Mouse (Mus musculus) thymus, adult 2 months (tissue): ENCODE data around the gene Smg9. TPM values are rescaled to one million over a fixed set of nuclear protein-coding genes. Genes with fewer than 3 reads are reported as not detected.

ENCODE experiments used
- DNase-seq: peaks from one replicate; pipeline ENCODE4 v3.0.0; 2021
- H3K27ac ChIP-seq: fragments of 200-500 bp; 2 replicates; pipeline ENCODE4 v1.5.1; 2012; ENCODE audit warnings: low read length, control low read depth; ENCODE audit not compliant: control insufficient read depth, insufficient read depth
- H3K27me3 ChIP-seq: fragments of 200-500 bp; 2 replicates; pipeline ENCODE4 v1.6.1; 2012; ENCODE audit warnings: mild to moderate bottlenecking, low read length, moderate library complexity, mixed read lengths; ENCODE audit not compliant: control insufficient read depth, insufficient read depth
- H3K36me3 ChIP-seq: fragments of 200-500 bp; 2 replicates; pipeline ENCODE4 v1.6.1; 2012; ENCODE audit warnings: mild to moderate bottlenecking, low read length, moderate library complexity; ENCODE audit not compliant: control insufficient read depth, insufficient read depth
- H3K4me1 ChIP-seq: fragments of 200-500 bp; replicated peaks from 2 replicates; pipeline ENCODE4 v1.6.1; 2012; ENCODE audit warnings: low read length; ENCODE audit not compliant: control insufficient read depth, insufficient read depth
- H3K4me3 ChIP-seq: fragments of 200-500 bp; 2 replicates; pipeline ENCODE4 v1.5.1; 2012; ENCODE audit warnings: mild to moderate bottlenecking, low read length, control low read depth, moderate library complexity; ENCODE audit not compliant: control insufficient read depth, insufficient read depth
- CTCF ChIP-seq: fragments of 200-500 bp; IDR thresholded peaks from 2 replicates; pipeline ENCODE4 v1.5.1; 2012; ENCODE audit warnings: mild to moderate bottlenecking, control low read depth, low read length, moderate library complexity, borderline replicate concordance; ENCODE audit not compliant: control insufficient read depth, poor library complexity, insufficient read depth; ENCODE audit errors: extremely low read depth
- POLR2A ChIP-seq: fragments of 200-500 bp; IDR thresholded peaks from 2 replicates; pipeline ENCODE4 v1.6.1; 2012; ENCODE audit warnings: mild to moderate bottlenecking, low read length, control low read depth, moderate library complexity; ENCODE audit not compliant: control insufficient read depth, poor library complexity, insufficient read depth; ENCODE audit errors: extremely low read depth
- WGBS: fragments of 180-500 bp; shearing (Covaris S2); methylation state at CpG from one replicate; pipeline ENCODE4 v1.1.7; 2018; 5-methylcytosine and 5-hydroxymethylcytosine counted together
- polyA plus RNA-seq: library from polyadenylated mRNA; depleted of rRNA; stranded (reverse); fragments of >200 nt; gene quantifications from 2 replicates; pipeline ENCODE4 v1.2.3, GENCODE M21; 2012

Gene Smg9
- polyA plus RNA-seq, 1 experiment = 168 TPM

- WGBS = 39% methylated on average over 5 of the region's 5 CpGs
- Histone ChIP-seq H3K4me3 (no peak overlapping the region), H3K36me3 (peaks cover 19% of the 10 kb centered on the region), H3K27me3 (no peaks in the 10 kb centered on the region), H3K4me1 (0 out of 2 replicates have a peak, but pooled peaks cover 1% of the 10 kb centered on the region), H3K27ac (no peak overlapping the region)
- TF ChIP-seq POLR2A (no peak), CTCF (no peak)
- DNase-seq = peak; percentile 72
Observed at GRCm38 (mm10) chr7:24406528-24407344, 7.3 kb downstream of the Smg9 start.

- 91% methylated on average over 9 of the region's 9 CpGs for WGBS
- no peak for DNase-seq
- peaks cover 18% of the 10 kb centered on the region for H3K36me3 ChIP-seq
- peaks cover 3% of the 10 kb centered on the region for H3K4me1 ChIP-seq
- TF ChIP-seq CTCF = no peak
- no peak for TF ChIP-seq POLR2A
- H3K27me3 ChIP-seq = no peaks in the 10 kb centered on the region
- H3K27ac ChIP-seq = no peak overlapping the region
- no peak overlapping the region for H3K4me3 ChIP-seq
Observed at GRCm38 (mm10) chr7:24408186-24408585, 8.8 kb downstream of the Smg9 start.

- TF ChIP-seq CTCF = no peak
- 94% methylated on average over 6 of the region's 6 CpGs for WGBS
Observed at GRCm38 (mm10) chr7:24410123-24410522, 10.7 kb downstream of the Smg9 start.

GRCm38 (mm10) chr7:24410831-24411230 is 11.4 kb downstream of the Smg9 start:
- DNase-seq = no peak
- Histone ChIP-seq H3K36me3 (no peaks in the 10 kb centered on the region), H3K4me3 (no peak overlapping the region), H3K27me3 (no peaks in the 10 kb centered on the region), H3K4me1 (peaks cover 11% of the 10 kb centered on the region), H3K27ac (no peak overlapping the region)
- 95% methylated on average over 3 of the region's 3 CpGs for WGBS
- TF ChIP-seq POLR2A (no peak), CTCF (no peak)

More at GRCm38 (mm10) chr7:24410123-24410522, 10.7 kb downstream of the Smg9 start:
- Histone ChIP-seq H3K27ac (no peak overlapping the region), H3K27me3 (no peaks in the 10 kb centered on the region), H3K36me3 (peaks cover 3% of the 10 kb centered on the region; the same call in 1 of the 2 replicates), H3K4me3 (no peak overlapping the region), H3K4me1 (peaks cover 11% of the 10 kb centered on the region)
- DNase-seq = no peak

GRCm38 (mm10) chr7:24413630-24414029 is 14.2 kb downstream of the Smg9 start:
- H3K27ac ChIP-seq = peak overlapping the region; percentile 63
- peak; percentile 58 for DNase-seq
- WGBS = 17% methylated on average over 3 of the region's 3 CpGs

GRCm38 (mm10) chr7:24415261-24415660 is 15.8 kb downstream of the Smg9 start:
- no peak for TF ChIP-seq CTCF
- Histone ChIP-seq H3K36me3 (no peaks in the 10 kb centered on the region; the same call in none of the 2 replicates), H3K4me1 (peaks cover 11% of the 10 kb centered on the region), H3K27ac (no peak overlapping the region), H3K27me3 (no peaks in the 10 kb centered on the region), H3K4me3 (no peak overlapping the region)
- DNase-seq = no peak
- 96% methylated on average over 7 of the region's 7 CpGs for WGBS

More at GRCm38 (mm10) chr7:24413630-24414029, 14.2 kb downstream of the Smg9 start:
- Histone ChIP-seq H3K4me1 (peaks cover 11% of the 10 kb centered on the region), H3K4me3 (no peak overlapping the region), H3K36me3 (no peaks in the 10 kb centered on the region; the same call in 1 of the 2 replicates), H3K27me3 (no peaks in the 10 kb centered on the region)
- TF ChIP-seq POLR2A (no peak), CTCF (no peak)

- Histone ChIP-seq H3K27me3 (no peaks in the 10 kb centered on the region), H3K36me3 (peaks cover 27% of the 10 kb centered on the region), H3K4me1 (0 out of 2 replicates have a peak, but pooled peaks cover under 1% of the 10 kb centered on the region), H3K27ac (no peak overlapping the region), H3K4me3 (no peak overlapping the region)
- DNase-seq = no peak
- WGBS = 91% methylated on average over 8 of the region's 8 CpGs
- TF ChIP-seq POLR2A (no peak), CTCF (no peak)
Observed at GRCm38 (mm10) chr7:24419579-24419978, 20.2 kb downstream of the Smg9 start.
